Mouse (Mus musculus): ENCODE data around the gene Hrc. TPM values are rescaled to one million over a fixed set of nuclear protein-coding genes. Genes with fewer than 3 reads are reported as not detected.

Hrc gene
- total and polyA plus RNA-seq, 2 experiments = 0.28 TPM; not detected in 1

GRCm38 (mm10) chr7:45374620-45375019, 39.5 kb downstream of the Hrc start:
- Histone ChIP-seq H3K27me3 (ENCODE audit: control insufficient read depth, insufficient read depth, low read length) (no peaks in the 10 kb centered on the region), H3K27ac (replicated peaks; ENCODE audit: insufficient read depth, low read depth, low read length) (no peak overlapping the region), H3K4me3 (ENCODE audit: insufficient read depth, low read depth, low read length) (no peak overlapping the region), H3K79me2 (ENCODE audit: control insufficient read depth, insufficient read depth, low read length) (no peaks in the 10 kb centered on the region; the same call in 1 of the 2 replicates), H3K4me1 (ENCODE audit: control insufficient read depth, insufficient read depth, low read length) (no peaks in the 10 kb centered on the region), H3K9ac (ENCODE audit: low read depth, low read length) (no peak overlapping the region), H3K36me3 (ENCODE audit: control insufficient read depth, insufficient read depth, low read length) (peaks cover 25% of the 10 kb centered on the region; the same call in 1 of the 2 replicates)
- DNase-seq (ENCODE audit: extremely low read depth, low read depth, low spot score) = no peak
- WGBS = 89% methylated on average over 8 of the region's 8 CpGs
- TF ChIP-seq POLR2A (IDR thresholded peaks at IDR 0.05; ENCODE audit: extremely low read depth, insufficient read depth, low read length) = no peak
- no peak for TF ChIP-seq CTCF (IDR thresholded peaks at IDR 0.05; ENCODE audit: low read depth, low read length)

GRCm38 (mm10) chr7:45376057-45376456, 41.0 kb downstream of the Hrc start:
- H3K79me2 ChIP-seq (ENCODE audit: control insufficient read depth, insufficient read depth, low read length) = no peaks in the 10 kb centered on the region; the same call in 1 of the 2 replicates
- DNase-seq (ENCODE audit: extremely low read depth, low read depth, low spot score) = no peak
- no peak overlapping the region for H3K27ac ChIP-seq (replicated peaks; ENCODE audit: insufficient read depth, low read depth, low read length)
- H3K9ac ChIP-seq (ENCODE audit: low read depth, low read length) = no peak overlapping the region
- 85% methylated on average over 1 of the region's 1 CpGs for WGBS
- no peaks in the 10 kb centered on the region for H3K4me1 ChIP-seq (ENCODE audit: control insufficient read depth, insufficient read depth, low read length)
- peaks cover 31% of the 10 kb centered on the region; the same call in 1 of the 2 replicates for H3K36me3 ChIP-seq (ENCODE audit: control insufficient read depth, insufficient read depth, low read length)
- no peak for TF ChIP-seq POLR2A (IDR thresholded peaks at IDR 0.05; ENCODE audit: extremely low read depth, insufficient read depth, low read length)
- no peak for TF ChIP-seq CTCF (IDR thresholded peaks at IDR 0.05; ENCODE audit: low read depth, low read length)
- no peak overlapping the region for H3K4me3 ChIP-seq (ENCODE audit: insufficient read depth, low read depth, low read length)
- no peaks in the 10 kb centered on the region for H3K27me3 ChIP-seq (ENCODE audit: control insufficient read depth, insufficient read depth, low read length)

GRCm38 (mm10) chr7:45386077-45386476, 51.0 kb downstream of the Hrc start:
- DNase-seq (ENCODE audit: extremely low read depth, low read depth, low spot score) = no peak
- Histone ChIP-seq H3K79me2 (ENCODE audit: control insufficient read depth, insufficient read depth, low read length) (no peaks in the 10 kb centered on the region), H3K4me3 (ENCODE audit: insufficient read depth, low read depth, low read length) (no peak overlapping the region), H3K36me3 (ENCODE audit: control insufficient read depth, insufficient read depth, low read length) (peaks cover 67% of the 10 kb centered on the region), H3K27ac (replicated peaks; ENCODE audit: insufficient read depth, low read depth, low read length) (no peak overlapping the region), H3K4me1 (ENCODE audit: control insufficient read depth, insufficient read depth, low read length) (no peaks in the 10 kb centered on the region), H3K27me3 (ENCODE audit: control insufficient read depth, insufficient read depth, low read length) (no peaks in the 10 kb centered on the region), H3K9ac (ENCODE audit: low read depth, low read length) (no peak overlapping the region)
- WGBS = 97% methylated on average over 3 of the region's 3 CpGs
- TF ChIP-seq POLR2A (IDR thresholded peaks at IDR 0.05; ENCODE audit: extremely low read depth, insufficient read depth, low read length) = no peak
- TF ChIP-seq CTCF (IDR thresholded peaks at IDR 0.05; ENCODE audit: low read depth, low read length) = no peak

Other genes starting within 250 kb of the Hrc start
Only the 30 nearest of the 36 such genes appear.
- 0.13 TPM in 1 of 2 replicates, not detected in the other for gene Gm45713, start 199.1 kb upstream of the Hrc start, total RNA-seq (2014; rRNA removed)
- 0.98 TPM in 1 of 2 replicates, not detected in the other for gene Gm45713, start 199.1 kb upstream of the Hrc start, polyA plus RNA-seq (2012; rRNA removed)
- gene Flt3l, start 198.9 kb upstream of the Hrc start, total RNA-seq (2014; rRNA removed) = 3.2 and 5.4 TPM in 2 replicates
- 20.8 and 30.8 TPM in 2 replicates for gene Flt3l, start 198.9 kb upstream of the Hrc start, polyA plus RNA-seq (2012; rRNA removed)
- gene Pih1d1, start 181.0 kb upstream of the Hrc start, total RNA-seq (2014; rRNA removed) = 48.0 and 59.1 TPM in 2 replicates
- 62.1 and 66.4 TPM in 2 replicates for gene Pih1d1, start 181.0 kb upstream of the Hrc start, polyA plus RNA-seq (2012; rRNA removed)
- 33.3 and 47.6 TPM in 2 replicates for gene Aldh16a1, start 180.7 kb upstream of the Hrc start, total RNA-seq (2014; rRNA removed)
- 116 and 162 TPM in 2 replicates for gene Aldh16a1, start 180.7 kb upstream of the Hrc start, polyA plus RNA-seq (2012; rRNA removed)
- 0.07 TPM in 1 of 2 replicates, not detected in the other for gene Slc17a7, start 171.3 kb upstream of the Hrc start, total RNA-seq (2014; rRNA removed)
- gene Slc17a7, start 171.3 kb upstream of the Hrc start, polyA plus RNA-seq (2012; rRNA removed) = not detected in 2 replicates
- not detected in 2 replicates for gene Gfy, start 155.7 kb upstream of the Hrc start, total RNA-seq (2014; rRNA removed)
- gene Gfy, start 155.7 kb upstream of the Hrc start, polyA plus RNA-seq (2012; rRNA removed) = not detected in 2 replicates
- gene Pth2, start 154.3 kb upstream of the Hrc start, total RNA-seq (2014; rRNA removed) = not detected in 2 replicates
- gene Pth2, start 154.3 kb upstream of the Hrc start, polyA plus RNA-seq (2012; rRNA removed) = not detected in 2 replicates
- not detected in 2 replicates for gene Ccdc155, start 130.4 kb upstream of the Hrc start, total RNA-seq (2014; rRNA removed)
- not detected in 2 replicates for gene Ccdc155, start 130.4 kb upstream of the Hrc start, polyA plus RNA-seq (2012; rRNA removed)
- gene Dkkl1, start 123.1 kb upstream of the Hrc start, total RNA-seq (2014; rRNA removed) = not detected in 2 replicates
- gene Dkkl1, start 123.1 kb upstream of the Hrc start, polyA plus RNA-seq (2012; rRNA removed) = 0.21 TPM in 1 of 2 replicates, not detected in the other
- 1.2 and 1.5 TPM in 2 replicates for gene Tead2, start 119.5 kb upstream of the Hrc start, total RNA-seq (2014; rRNA removed)
- 0.97 and 2.9 TPM in 2 replicates for gene Tead2, start 119.5 kb upstream of the Hrc start, polyA plus RNA-seq (2012; rRNA removed)
- 1.4 and 1.5 TPM in 2 replicates for gene Cd37, start 96.2 kb upstream of the Hrc start, total RNA-seq (2014; rRNA removed)
- gene Cd37, start 96.2 kb upstream of the Hrc start, polyA plus RNA-seq (2012; rRNA removed) = 4.5 and 11.5 TPM in 2 replicates
- gene Slc6a16, start 94.2 kb upstream of the Hrc start, total RNA-seq (2014; rRNA removed) = 0.20 and 0.37 TPM in 2 replicates
- gene Slc6a16, start 94.2 kb upstream of the Hrc start, polyA plus RNA-seq (2012; rRNA removed) = 0.86 and 1.9 TPM in 2 replicates
- gene Slc6a21, start 57.8 kb upstream of the Hrc start, total RNA-seq (2014; rRNA removed) = not detected in 2 replicates
- 0.12 and 0.18 TPM in 2 replicates for gene Slc6a21, start 57.8 kb upstream of the Hrc start, polyA plus RNA-seq (2012; rRNA removed)
- gene Trpm4, start 1.5 kb upstream of the Hrc start, total RNA-seq (2014; rRNA removed) = 1.2 TPM in 2 replicates
- 1.2 and 1.5 TPM in 2 replicates for gene Trpm4, start 1.5 kb upstream of the Hrc start, polyA plus RNA-seq (2012; rRNA removed)
- gene Ppfia3, start 31.7 kb downstream of the Hrc start, total RNA-seq (2014; rRNA removed) = 0.07 TPM in 1 of 2 replicates, not detected in the other
- 0.14 TPM in 1 of 2 replicates, not detected in the other for gene Ppfia3, start 31.7 kb downstream of the Hrc start, polyA plus RNA-seq (2012; rRNA removed)
- not detected in 2 replicates for gene Lin7b, start 35.3 kb downstream of the Hrc start, total RNA-seq (2014; rRNA removed)
- gene Lin7b, start 35.3 kb downstream of the Hrc start, polyA plus RNA-seq (2012; rRNA removed) = not detected in 2 replicates
- 43.3 and 46.4 TPM in 2 replicates for gene Snrnp70, start 60.5 kb downstream of the Hrc start, total RNA-seq (2014; rRNA removed)
- gene Snrnp70, start 60.5 kb downstream of the Hrc start, polyA plus RNA-seq (2012; rRNA removed) = 59.2 and 101 TPM in 2 replicates
- gene Kcna7, start 70.4 kb downstream of the Hrc start, total RNA-seq (2014; rRNA removed) = under 0.01 TPM in 1 of 2 replicates, not detected in the other
- gene Kcna7, start 70.4 kb downstream of the Hrc start, polyA plus RNA-seq (2012; rRNA removed) = not detected in 2 replicates
- 0.13 TPM in 1 of 2 replicates, not detected in the other for gene Ntf5, start 78.4 kb downstream of the Hrc start, total RNA-seq (2014; rRNA removed)
- gene Ntf5, start 78.4 kb downstream of the Hrc start, polyA plus RNA-seq (2012; rRNA removed) = 0.04 TPM in 1 of 2 replicates, not detected in the other
- not detected in 2 replicates for gene Lhb, start 85.5 kb downstream of the Hrc start, total RNA-seq (2014; rRNA removed)
- not detected in 2 replicates for gene Lhb, start 85.5 kb downstream of the Hrc start, polyA plus RNA-seq (2012; rRNA removed)
- gene Gys1, start 99.6 kb downstream of the Hrc start, total RNA-seq (2014; rRNA removed) = 1.2 TPM in 2 replicates
- gene Gys1, start 99.6 kb downstream of the Hrc start, polyA plus RNA-seq (2012; rRNA removed) = 2.6 and 4.8 TPM in 2 replicates
- 8.9 and 12.3 TPM in 2 replicates for gene Ruvbl2, start 102.8 kb downstream of the Hrc start, total RNA-seq (2014; rRNA removed)
- gene Ruvbl2, start 102.8 kb downstream of the Hrc start, polyA plus RNA-seq (2012; rRNA removed) = 18.4 and 28.8 TPM in 2 replicates
- gene Ftl1, start 124.6 kb downstream of the Hrc start, total RNA-seq (2014; rRNA removed) = 3,170 and 4,966 TPM in 2 replicates
- 12,947 and 13,613 TPM in 2 replicates for gene Ftl1, start 124.6 kb downstream of the Hrc start, polyA plus RNA-seq (2012; rRNA removed)
- 19.5 and 23.8 TPM in 2 replicates for gene Bax, start 131.6 kb downstream of the Hrc start, total RNA-seq (2014; rRNA removed)
- gene Bax, start 131.6 kb downstream of the Hrc start, polyA plus RNA-seq (2012; rRNA removed) = 49.8 and 62.0 TPM in 2 replicates
- gene Tulp2, start 146.6 kb downstream of the Hrc start, total RNA-seq (2014; rRNA removed) = 0.07 and 0.18 TPM in 2 replicates
- gene Tulp2, start 146.6 kb downstream of the Hrc start, polyA plus RNA-seq (2012; rRNA removed) = 0.30 and 0.31 TPM in 2 replicates
- 1.3 and 5.7 TPM in 2 replicates for gene Gm45808, start 151.5 kb downstream of the Hrc start, total RNA-seq (2014; rRNA removed)
- gene Gm45808, start 151.5 kb downstream of the Hrc start, polyA plus RNA-seq (2012; rRNA removed) = 0.28 and 1.5 TPM in 2 replicates
- gene Dhdh, start 153.5 kb downstream of the Hrc start, total RNA-seq (2014; rRNA removed) = 73.7 and 79.3 TPM in 2 replicates
- 37.2 and 37.7 TPM in 2 replicates for gene Dhdh, start 153.5 kb downstream of the Hrc start, polyA plus RNA-seq (2012; rRNA removed)
- gene Nucb1, start 175.1 kb downstream of the Hrc start, total RNA-seq (2014; rRNA removed) = 68.1 and 84.8 TPM in 2 replicates
- 307 and 310 TPM in 2 replicates for gene Nucb1, start 175.1 kb downstream of the Hrc start, polyA plus RNA-seq (2012; rRNA removed)
- 4.3 and 4.4 TPM in 2 replicates for gene Ppp1r15a, start 191.0 kb downstream of the Hrc start, total RNA-seq (2014; rRNA removed)
- gene Ppp1r15a, start 191.0 kb downstream of the Hrc start, polyA plus RNA-seq (2012; rRNA removed) = 10.8 and 14.9 TPM in 2 replicates
- gene Plekha4, start 191.0 kb downstream of the Hrc start, total RNA-seq (2014; rRNA removed) = 0.55 and 0.60 TPM in 2 replicates
- gene Plekha4, start 191.0 kb downstream of the Hrc start, polyA plus RNA-seq (2012; rRNA removed) = 1.00 and 1.8 TPM in 2 replicates

All from liver, adult 2 months (tissue).